Mouse (Mus musculus) ES-Bruce4 (cell line): ENCODE results near the gene Gm20431.

ENCODE experiments used
- CTCF ChIP-seq: IDR thresholded peaks from one replicate; pipeline ENCODE4 v1.8.1; 2011; ENCODE audit warnings: low read depth, low read length
- EP300 ChIP-seq: IDR thresholded peaks from 2 replicates; pipeline ENCODE4 v1.6.1; 2011; ENCODE audit warnings: low read depth, low read length; ENCODE audit not compliant: insufficient read depth
- POLR2A ChIP-seq: IDR thresholded peaks from one replicate; pipeline ENCODE4 v1.8.1; 2011; ENCODE audit warnings: low read length; ENCODE audit not compliant: insufficient read depth

DNA sequence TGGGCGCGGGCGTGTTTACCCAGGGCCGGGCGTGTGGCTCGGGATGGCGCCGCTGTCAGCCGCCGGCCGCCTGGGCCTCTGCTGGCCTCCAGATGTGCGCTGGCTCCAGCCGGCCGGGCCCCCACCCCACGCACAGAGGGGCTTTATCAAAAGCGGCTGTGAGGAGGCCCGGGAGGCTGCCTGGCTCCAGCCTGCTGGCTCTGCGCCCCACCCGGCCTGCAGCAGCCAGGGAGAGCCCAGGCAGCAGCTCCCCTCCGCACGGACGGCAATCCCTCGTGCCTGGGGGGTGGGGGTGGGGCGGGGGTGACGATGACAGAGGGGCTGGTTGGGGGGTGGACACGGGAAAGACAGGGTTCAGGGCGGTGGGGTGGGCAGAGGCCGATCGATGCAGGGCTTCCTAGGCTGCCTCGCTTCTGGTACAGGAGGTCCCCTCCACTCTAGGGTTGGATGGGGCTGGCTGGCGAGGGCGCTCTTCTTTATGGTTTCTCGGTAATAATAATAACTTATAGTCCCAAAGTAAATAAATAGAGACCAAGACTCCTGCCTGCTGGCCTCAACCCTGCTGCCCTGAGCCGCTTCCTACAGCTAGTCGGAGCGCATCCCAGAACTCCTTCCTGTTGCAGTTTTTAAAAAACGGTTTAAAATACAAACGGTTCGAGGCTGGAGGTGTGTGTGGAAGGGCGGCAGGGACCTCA, 63.7 kb downstream of the Gm20431 start:
- no peak for TF ChIP-seq CTCF
- TF ChIP-seq EP300, result no peak
- TF ChIP-seq POLR2A, result no peak
